Mouse (Mus musculus): ENCODE measurements at regions not wholly inside any gene's neighbourhood (a gene's known extent, or its start where the extent isn't known, plus 50 kb on each side); places are given as distances from the start of the nearest gene placed in this dataset.

DNA sequence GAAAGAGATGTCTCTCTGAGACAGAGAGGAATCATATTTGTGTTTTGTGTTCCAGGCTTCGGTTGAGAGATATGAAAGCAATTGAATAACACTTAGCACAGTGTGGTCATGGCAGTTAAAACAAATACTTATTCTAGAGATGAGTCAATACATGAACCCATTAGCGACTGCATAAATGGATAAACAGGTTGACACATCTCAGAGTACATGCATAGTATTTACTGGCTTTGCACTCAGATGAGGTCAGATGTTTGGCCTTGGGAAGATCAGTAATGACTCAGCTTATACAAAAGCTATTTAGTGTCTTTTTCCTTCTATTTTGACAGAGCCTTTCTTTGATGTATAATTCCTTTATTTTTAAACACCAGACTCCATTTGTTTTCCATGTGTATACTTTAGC is 579.5 kb downstream of the Zfp619 start:
- WGBS, result 84% methylated on average over 2 of the region's 2 CpGs
- Histone ChIP-seq H3K27ac (replicated peaks in 1 of 2; ENCODE audit: control insufficient read depth in 1 of 2, insufficient read depth in 1 of 2, low read depth in 2 of 2, low read length in 2 of 2) (no peak overlapping the region), H3K4me3 (ENCODE audit: control insufficient read depth in 1 of 2, insufficient read depth in 1 of 2, low read depth in 1 of 2, low read length in 2 of 2) (no peak overlapping the region), H3K4me2 (ENCODE audit: low read length) (no peak overlapping the region), H3K36me3 (ENCODE audit: control insufficient read depth, insufficient read depth, low read length) (no peaks in the 10 kb centered on the region), H3K9me3 (ENCODE audit: control insufficient read depth, low read length) (no peaks in the 10 kb centered on the region), H3K9ac (ENCODE audit: low read length) (no peak overlapping the region), H3K27me3 (ENCODE audit: control insufficient read depth, insufficient read depth, low read length) (no peaks in the 10 kb centered on the region), H3K4me1 (ENCODE audit: control insufficient read depth in 2 of 2, insufficient read depth in 2 of 2, low read length in 2 of 2) (no peaks in the 10 kb centered on the region)
- ATAC-seq (ENCODE audit: insufficient number of reproducible peaks, insufficient read depth, low FRiP score, low read depth), result no peak

DNA sequence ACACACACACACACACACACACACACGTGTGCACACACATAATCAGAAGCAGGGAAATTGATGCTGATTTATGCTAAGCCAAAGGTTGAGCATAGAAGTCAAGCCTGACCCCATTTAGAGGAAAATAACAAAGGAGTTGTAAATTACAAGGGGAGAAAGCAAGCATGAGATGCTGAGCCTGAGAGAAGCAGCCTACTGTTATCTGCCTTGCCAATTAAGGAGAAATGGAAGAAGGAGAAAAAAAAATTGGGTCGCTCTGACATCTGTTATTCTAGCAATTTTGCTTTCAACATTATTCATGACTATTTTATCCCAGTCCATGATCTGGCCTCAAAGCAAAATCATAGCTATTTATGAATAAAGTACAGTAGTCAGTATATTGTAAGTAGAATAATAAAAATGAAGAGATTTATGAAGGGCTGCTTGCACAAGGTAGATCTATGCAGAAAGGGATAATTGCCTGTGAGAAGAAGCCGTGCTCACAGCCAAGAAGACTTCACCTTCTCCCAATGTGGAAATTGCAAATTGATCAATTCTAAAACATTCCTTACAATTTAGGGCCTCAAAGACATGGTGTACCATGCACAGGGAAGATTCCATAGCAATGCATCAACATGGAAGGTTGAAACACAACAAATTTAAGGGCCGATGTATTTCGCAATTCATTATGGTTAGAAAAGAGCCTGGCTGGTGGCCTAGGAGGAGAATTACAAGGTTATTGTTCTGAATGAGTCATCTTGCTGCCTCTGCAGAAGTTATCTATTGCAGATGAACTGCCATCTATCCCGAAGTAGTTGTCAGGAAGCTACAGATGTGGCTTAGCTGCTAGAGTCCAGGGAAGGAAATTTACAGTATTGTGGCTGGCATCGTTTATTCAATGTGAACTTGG is 585.7 kb downstream of the Zfp619 start:
- ATAC-seq (ENCODE audit: insufficient number of reproducible peaks, insufficient read depth, low FRiP score, low read depth), result no peak
- H3K27me3 ChIP-seq (ENCODE audit: control insufficient read depth, insufficient read depth, low read length), result no peaks in the 10 kb centered on the region
- WGBS, result 74% methylated on average over 7 of the region's 7 CpGs

DNA sequence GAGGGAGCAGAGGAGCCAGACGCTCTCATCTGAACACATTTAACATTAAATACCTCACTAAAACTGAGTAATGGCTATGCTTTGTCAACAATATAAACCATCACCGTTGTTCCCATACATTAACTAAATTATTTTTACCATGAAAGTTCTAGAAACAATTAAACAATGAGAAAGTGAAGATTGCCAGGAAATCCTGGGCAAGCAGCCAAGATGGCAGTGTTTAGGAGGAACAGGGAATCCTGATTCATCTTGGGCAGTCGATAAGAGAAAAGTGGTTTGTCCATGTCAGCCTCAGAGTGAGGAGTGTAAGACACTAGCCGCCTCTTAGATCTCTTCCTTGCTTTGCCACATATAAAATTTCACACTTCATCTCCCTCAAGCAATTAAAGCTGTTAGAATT is 625.3 kb downstream of the Zfp619 start:
- H3K4me3 ChIP-seq (ENCODE audit: control insufficient read depth in 1 of 2, insufficient read depth in 1 of 2, low read depth in 1 of 2, low read length in 2 of 2), result no peak overlapping the region
- no peaks in the 10 kb centered on the region for H3K27me3 ChIP-seq (ENCODE audit: control insufficient read depth, insufficient read depth, low read length)
- H3K9ac ChIP-seq (ENCODE audit: low read length), result no peak overlapping the region
- H3K4me1 ChIP-seq (ENCODE audit: control insufficient read depth in 2 of 2, insufficient read depth in 2 of 2, low read length in 2 of 2), result no peaks in the 10 kb centered on the region
- no peaks in the 10 kb centered on the region for H3K36me3 ChIP-seq (ENCODE audit: control insufficient read depth, insufficient read depth, low read length)
- 67% methylated on average over 4 of the region's 4 CpGs for WGBS
- no peak overlapping the region for H3K27ac ChIP-seq (replicated peaks in 1 of 2; ENCODE audit: control insufficient read depth in 1 of 2, insufficient read depth in 1 of 2, low read depth in 2 of 2, low read length in 2 of 2)
- no peaks in the 10 kb centered on the region for H3K9me3 ChIP-seq (ENCODE audit: control insufficient read depth, low read length)
- no peak for ATAC-seq (ENCODE audit: insufficient number of reproducible peaks, insufficient read depth, low FRiP score, low read depth)
- H3K4me2 ChIP-seq (ENCODE audit: low read length), result no peak overlapping the region

More for the DNA sequence above, 585.7 kb downstream of the Zfp619 start:
- Histone ChIP-seq H3K9ac (ENCODE audit: low read length) (no peak overlapping the region), H3K27ac (replicated peaks in 1 of 2; ENCODE audit: control insufficient read depth in 1 of 2, insufficient read depth in 1 of 2, low read depth in 2 of 2, low read length in 2 of 2) (no peak overlapping the region), H3K4me3 (ENCODE audit: control insufficient read depth in 1 of 2, insufficient read depth in 1 of 2, low read depth in 1 of 2, low read length in 2 of 2) (no peak overlapping the region), H3K4me2 (ENCODE audit: low read length) (no peak overlapping the region), H3K36me3 (ENCODE audit: control insufficient read depth, insufficient read depth, low read length) (no peaks in the 10 kb centered on the region), H3K4me1 (ENCODE audit: control insufficient read depth in 2 of 2, insufficient read depth in 2 of 2, low read length in 2 of 2) (no peaks in the 10 kb centered on the region), H3K9me3 (ENCODE audit: control insufficient read depth, low read length) (no peaks in the 10 kb centered on the region)

DNA sequence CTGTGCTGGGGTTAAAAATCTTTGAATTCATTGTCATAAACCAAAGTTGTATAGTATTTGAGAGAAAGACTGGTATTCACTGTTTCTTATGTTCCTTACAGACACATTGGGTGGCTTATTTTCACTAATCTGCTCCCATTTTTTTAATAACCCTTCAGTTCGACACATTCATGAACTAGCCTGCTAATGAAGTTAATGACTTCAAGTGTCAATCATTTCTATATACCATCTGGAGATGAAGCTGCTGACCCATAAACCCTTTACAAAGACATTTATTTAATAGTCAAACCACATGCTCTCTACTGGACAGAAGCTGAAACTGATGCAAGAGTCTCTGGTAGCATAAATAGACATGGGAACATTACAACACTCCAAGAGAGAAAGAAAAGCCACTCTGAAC is 626.9 kb downstream of the Zfp619 start:
- WGBS, result 72% methylated on average over 1 of the region's 1 CpGs
- ATAC-seq (ENCODE audit: insufficient number of reproducible peaks, insufficient read depth, low FRiP score, low read depth), result no peak
- Histone ChIP-seq H3K4me2 (ENCODE audit: low read length) (no peak overlapping the region), H3K27ac (replicated peaks in 1 of 2; ENCODE audit: control insufficient read depth in 1 of 2, insufficient read depth in 1 of 2, low read depth in 2 of 2, low read length in 2 of 2) (no peak overlapping the region), H3K9ac (ENCODE audit: low read length) (no peak overlapping the region), H3K36me3 (ENCODE audit: control insufficient read depth, insufficient read depth, low read length) (no peaks in the 10 kb centered on the region), H3K4me3 (ENCODE audit: control insufficient read depth in 1 of 2, insufficient read depth in 1 of 2, low read depth in 1 of 2, low read length in 2 of 2) (no peak overlapping the region), H3K9me3 (ENCODE audit: control insufficient read depth, low read length) (no peaks in the 10 kb centered on the region), H3K27me3 (ENCODE audit: control insufficient read depth, insufficient read depth, low read length) (no peaks in the 10 kb centered on the region), H3K4me1 (ENCODE audit: control insufficient read depth in 2 of 2, insufficient read depth in 2 of 2, low read length in 2 of 2) (no peaks in the 10 kb centered on the region)

DNA sequence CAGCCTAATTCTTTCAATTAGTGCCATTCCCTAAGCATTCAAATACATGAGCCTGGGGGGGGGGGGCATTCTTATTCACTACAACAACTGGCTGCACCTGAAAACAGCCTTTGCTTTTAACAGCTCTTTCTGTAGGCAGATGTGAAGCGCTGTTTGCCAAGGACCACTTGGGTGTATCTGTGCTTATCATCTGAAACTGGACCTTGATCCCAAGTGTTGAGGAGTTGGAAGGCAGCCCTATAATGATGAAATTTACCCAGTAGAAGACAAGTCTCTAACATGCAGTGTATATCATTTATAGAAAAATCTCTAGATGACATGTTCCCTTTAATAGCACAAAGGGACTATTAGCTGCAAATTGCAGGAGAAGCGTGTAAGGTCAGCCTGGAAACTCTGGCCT is 660.0 kb downstream of the Zfp619 start:
- Histone ChIP-seq H3K9me3 (ENCODE audit: control insufficient read depth, low read length) (no peaks in the 10 kb centered on the region), H3K4me2 (ENCODE audit: low read length) (no peak overlapping the region), H3K4me1 (ENCODE audit: control insufficient read depth in 2 of 2, insufficient read depth in 2 of 2, low read length in 2 of 2) (no peaks in the 10 kb centered on the region), H3K4me3 (ENCODE audit: control insufficient read depth in 1 of 2, insufficient read depth in 1 of 2, low read depth in 1 of 2, low read length in 2 of 2) (no peak overlapping the region), H3K9ac (ENCODE audit: low read length) (no peak overlapping the region), H3K36me3 (ENCODE audit: control insufficient read depth, insufficient read depth, low read length) (no peaks in the 10 kb centered on the region), H3K27me3 (ENCODE audit: control insufficient read depth, insufficient read depth, low read length) (no peaks in the 10 kb centered on the region), H3K27ac (replicated peaks in 1 of 2; ENCODE audit: control insufficient read depth in 1 of 2, insufficient read depth in 1 of 2, low read depth in 2 of 2, low read length in 2 of 2) (no peak overlapping the region)
- no peak for ATAC-seq (ENCODE audit: insufficient number of reproducible peaks, insufficient read depth, low FRiP score, low read depth)
- 82% methylated on average over 2 of the region's 2 CpGs for WGBS

DNA sequence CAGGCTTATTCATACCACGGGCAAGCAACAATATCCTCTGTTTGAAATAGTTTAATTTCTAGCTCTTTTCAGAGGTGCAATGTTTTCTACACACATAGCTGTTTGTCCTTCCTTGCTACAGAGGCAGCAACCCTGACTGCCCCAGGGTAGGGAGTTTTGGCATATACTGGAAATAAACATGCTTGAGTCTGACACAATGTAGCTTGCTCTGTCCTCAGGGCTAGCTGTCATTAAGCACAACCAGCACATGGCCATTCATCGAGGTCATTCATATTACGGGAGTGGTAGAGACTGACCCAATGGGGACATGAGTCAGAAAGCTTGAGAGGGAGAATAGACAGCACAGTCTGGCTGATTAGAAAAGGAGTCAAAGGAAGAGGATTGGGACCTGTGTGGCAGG is 677.8 kb downstream of the Zfp619 start:
- Histone ChIP-seq H3K4me3 (ENCODE audit: control insufficient read depth in 1 of 2, insufficient read depth in 1 of 2, low read depth in 1 of 2, low read length in 2 of 2) (no peak overlapping the region), H3K36me3 (ENCODE audit: control insufficient read depth, insufficient read depth, low read length) (no peaks in the 10 kb centered on the region), H3K27ac (replicated peaks in 1 of 2; ENCODE audit: control insufficient read depth in 1 of 2, insufficient read depth in 1 of 2, low read depth in 2 of 2, low read length in 2 of 2) (no peak overlapping the region), H3K4me1 (ENCODE audit: control insufficient read depth in 2 of 2, insufficient read depth in 2 of 2, low read length in 2 of 2) (no peaks in the 10 kb centered on the region), H3K4me2 (ENCODE audit: low read length) (no peak overlapping the region), H3K27me3 (ENCODE audit: control insufficient read depth, insufficient read depth, low read length) (no peaks in the 10 kb centered on the region), H3K9ac (ENCODE audit: low read length) (no peak overlapping the region), H3K9me3 (ENCODE audit: control insufficient read depth, low read length) (no peaks in the 10 kb centered on the region)
- no peak for ATAC-seq (ENCODE audit: insufficient number of reproducible peaks, insufficient read depth, low FRiP score, low read depth)
- 61% methylated on average over 3 of the region's 3 CpGs for WGBS

DNA sequence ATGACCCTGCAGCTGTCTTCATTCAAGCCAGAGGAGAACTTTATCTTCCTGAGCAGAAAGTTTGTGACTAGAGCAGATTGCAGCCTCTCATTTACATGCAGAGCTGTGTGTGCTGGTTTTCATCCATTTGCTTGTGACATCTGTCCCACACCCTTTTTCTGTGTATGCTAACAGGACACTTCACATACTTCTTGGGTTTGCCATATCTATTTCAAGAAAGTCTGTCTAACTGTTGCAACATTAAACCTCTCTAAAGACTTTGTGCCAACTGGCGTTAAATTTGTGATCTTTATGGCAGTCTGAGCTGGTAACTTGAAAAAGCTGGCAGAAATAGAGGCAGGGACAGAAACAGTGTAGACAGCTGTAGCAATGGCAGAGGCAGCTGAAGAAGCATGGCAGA is 685.0 kb downstream of the Zfp619 start:
- WGBS, result 58% methylated on average over 1 of the region's 1 CpGs
- no peaks in the 10 kb centered on the region for H3K4me1 ChIP-seq (ENCODE audit: control insufficient read depth in 2 of 2, insufficient read depth in 2 of 2, low read length in 2 of 2)
- no peak for ATAC-seq (ENCODE audit: insufficient number of reproducible peaks, insufficient read depth, low FRiP score, low read depth)

DNA sequence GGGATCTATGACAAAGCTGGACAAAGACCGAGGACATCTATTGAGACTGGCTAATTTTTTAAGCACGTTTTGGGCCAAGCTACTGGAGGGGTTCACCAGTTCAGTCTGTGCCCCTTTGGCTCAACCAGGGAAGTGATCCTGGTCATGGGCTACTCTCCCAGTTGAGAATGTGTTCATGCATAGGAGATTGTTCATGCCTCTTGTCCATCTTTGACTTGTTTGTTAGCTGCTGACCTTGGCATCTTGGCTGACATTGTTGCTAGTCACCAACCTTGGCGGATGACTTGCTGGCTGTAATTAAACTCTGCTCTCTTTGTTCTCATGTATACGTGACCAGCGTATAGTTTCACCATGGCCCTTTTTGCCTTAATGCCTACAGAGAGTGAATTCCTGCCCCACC is 686.2 kb upstream of the Vstm2b start:
- Histone ChIP-seq H3K9ac (ENCODE audit: low read length) (no peak overlapping the region), H3K36me3 (ENCODE audit: control insufficient read depth, insufficient read depth, low read length) (no peaks in the 10 kb centered on the region), H3K27me3 (ENCODE audit: control insufficient read depth, insufficient read depth, low read length) (no peaks in the 10 kb centered on the region), H3K27ac (replicated peaks in 1 of 2; ENCODE audit: control insufficient read depth in 1 of 2, insufficient read depth in 1 of 2, low read depth in 2 of 2, low read length in 2 of 2) (no peak overlapping the region), H3K4me3 (ENCODE audit: control insufficient read depth in 1 of 2, insufficient read depth in 1 of 2, low read depth in 1 of 2, low read length in 2 of 2) (no peak overlapping the region), H3K9me3 (ENCODE audit: control insufficient read depth, low read length) (no peaks in the 10 kb centered on the region), H3K4me2 (ENCODE audit: low read length) (no peak overlapping the region), H3K4me1 (ENCODE audit: control insufficient read depth in 2 of 2, insufficient read depth in 2 of 2, low read length in 2 of 2) (no peaks in the 10 kb centered on the region)
- ATAC-seq (ENCODE audit: insufficient number of reproducible peaks, insufficient read depth, low FRiP score, low read depth), result no peak
- WGBS, result 83% methylated on average over 5 of the region's 5 CpGs

More for the DNA sequence above, 685.0 kb downstream of the Zfp619 start:
- H3K9me3 ChIP-seq (ENCODE audit: control insufficient read depth, low read length), result no peaks in the 10 kb centered on the region
- H3K27ac ChIP-seq (replicated peaks in 1 of 2; ENCODE audit: control insufficient read depth in 1 of 2, insufficient read depth in 1 of 2, low read depth in 2 of 2, low read length in 2 of 2), result no peak overlapping the region
- no peaks in the 10 kb centered on the region for H3K36me3 ChIP-seq (ENCODE audit: control insufficient read depth, insufficient read depth, low read length)
- no peak overlapping the region for H3K4me3 ChIP-seq (ENCODE audit: control insufficient read depth in 1 of 2, insufficient read depth in 1 of 2, low read depth in 1 of 2, low read length in 2 of 2)
- H3K4me2 ChIP-seq (ENCODE audit: low read length), result no peak overlapping the region
- H3K27me3 ChIP-seq (ENCODE audit: control insufficient read depth, insufficient read depth, low read length), result no peaks in the 10 kb centered on the region
- H3K9ac ChIP-seq (ENCODE audit: low read length), result no peak overlapping the region
